Mouse (Mus musculus): Measurements from ENCODE around the gene Mtmr11.

Mtmr11 gene

GRCm38 (mm10) chr3:96161869-96162840 is at the start of gene Mtmr11:
Gene Mtmr11, plus strand, starts transcription at chr3:96162004.
- POLR2A ChIA-PET = interaction anchor here in 3 of 4 experiments (0.5 to 5.0 kb wide), 54 partner anchors 8 to 360 kb away, joined by 3 to 87 read pairs (median 5); partner anchors contain the start of genes Bola1 (in 3 of the 3), Hist2h2ab (in 3 of the 3), Hist2h2ac (in 2 of the 3) and Hist2h2bb (in 2 of the 3)
- CTCF ChIA-PET = interaction anchor here (0.6 to 3.1 kb wide), 13 partner anchors 9 to 494 kb away, joined by 3 to 13 read pairs (median 3); no protein-coding TSS in a partner anchor

DNA sequence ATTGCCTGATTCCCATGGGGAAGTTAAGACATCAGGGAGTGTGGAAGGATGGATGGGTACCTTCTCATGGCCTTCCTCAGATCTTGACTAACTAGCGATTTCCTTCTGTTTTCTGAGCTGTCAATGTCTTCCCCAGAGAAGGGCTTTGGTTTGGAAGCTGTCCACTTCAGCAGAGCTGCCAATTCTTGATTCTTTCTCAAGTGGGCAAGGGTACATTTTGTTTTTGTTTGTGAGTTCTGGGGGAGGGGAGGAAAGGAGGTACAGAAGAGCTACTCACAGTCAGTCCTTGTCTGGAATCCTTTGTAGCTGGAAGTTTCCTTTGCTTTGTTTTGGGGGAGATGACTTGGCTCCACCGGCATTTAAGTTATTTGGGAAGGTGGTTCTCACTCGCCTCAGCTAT is 48.6 kb upstream of the Mtmr11 start:
- ChIA-PET POLR2A (interaction anchor here in 3 of 4 experiments (0.5 to 1.5 kb wide), 10 partner anchors 9 to 156 kb away, joined by 3 to 8 read pairs (median 4); partner anchors contain the start of genes Otud7b (in 2 of the 3), Hist2h2bb (in 1 of the 3) and Hist2h4 (in 1 of the 3)), CTCF (interaction anchor here in 1 of 4 experiments (0.7 kb wide), 1 partner anchor 11 kb away, joined by 3 read pairs; no protein-coding TSS in a partner anchor)

- CTCF ChIA-PET = no interaction called here
- POLR2A ChIA-PET = interaction anchor here in 2 of 4 experiments (1.0 to 1.7 kb wide), 6 partner anchors 9 to 52 kb away, joined by 3 to 7 read pairs (median 4); partner anchors contain the start of gene Otud7b (in 2 of the 2)
These were observed 43.7 kb upstream of the Mtmr11 start for GRCm38 (mm10) chr3:96118142-96118541.

GRCm38 (mm10) chr3:96118702-96119101 is 43.1 kb upstream of the Mtmr11 start:
- POLR2A ChIA-PET = interaction anchor here in 2 of 4 experiments (0.6 to 1.7 kb wide), 9 partner anchors 9 to 139 kb away, joined by 3 to 7 read pairs (median 3); partner anchors contain the start of gene Otud7b (in 2 of the 2)
- CTCF ChIA-PET = interaction anchor here in 1 of 4 experiments (0.6 kb wide), 1 partner anchor 28 kb away, joined by 4 read pairs; no protein-coding TSS in a partner anchor

GRCm38 (mm10) chr3:96124235-96124634 is 37.6 kb upstream of the Mtmr11 start:
- POLR2A ChIA-PET = interaction anchor here in 3 of 4 experiments (0.6 to 1.1 kb wide), 4 partner anchors 21 to 506 kb away, joined by 3 to 4 read pairs (median 3); partner anchors contain the start of genes Bola1 (in 1 of the 3) and Hist2h2ab (in 1 of the 3)
- CTCF ChIA-PET = no interaction called here

- CTCF ChIA-PET = no interaction called here
- POLR2A ChIA-PET = interaction anchor here in 1 of 4 experiments (1.1 kb wide), 1 partner anchor 141 kb away, joined by 4 read pairs; the partner anchor contains the start of gene Hist2h2bb
These were observed 33.7 kb upstream of the Mtmr11 start for GRCm38 (mm10) chr3:96128128-96128527.

- ChIA-PET CTCF (interaction anchor here in 1 of 4 experiments (1.2 to 2.0 kb wide), 2 partner anchors 15 to 52 kb away, joined by 3 to 7 read pairs; no protein-coding TSS in a partner anchor), POLR2A (interaction anchor here in 3 of 4 experiments (0.6 to 1.8 kb wide), 8 partner anchors 14 to 146 kb away, joined by 3 to 6 read pairs (median 3); partner anchors contain the start of genes Mtmr11 (in 1 of the 3) and Vps45 (in 1 of the 3))
These were observed 29.3 kb upstream of the Mtmr11 start for GRCm38 (mm10) chr3:96132478-96132877.

DNA sequence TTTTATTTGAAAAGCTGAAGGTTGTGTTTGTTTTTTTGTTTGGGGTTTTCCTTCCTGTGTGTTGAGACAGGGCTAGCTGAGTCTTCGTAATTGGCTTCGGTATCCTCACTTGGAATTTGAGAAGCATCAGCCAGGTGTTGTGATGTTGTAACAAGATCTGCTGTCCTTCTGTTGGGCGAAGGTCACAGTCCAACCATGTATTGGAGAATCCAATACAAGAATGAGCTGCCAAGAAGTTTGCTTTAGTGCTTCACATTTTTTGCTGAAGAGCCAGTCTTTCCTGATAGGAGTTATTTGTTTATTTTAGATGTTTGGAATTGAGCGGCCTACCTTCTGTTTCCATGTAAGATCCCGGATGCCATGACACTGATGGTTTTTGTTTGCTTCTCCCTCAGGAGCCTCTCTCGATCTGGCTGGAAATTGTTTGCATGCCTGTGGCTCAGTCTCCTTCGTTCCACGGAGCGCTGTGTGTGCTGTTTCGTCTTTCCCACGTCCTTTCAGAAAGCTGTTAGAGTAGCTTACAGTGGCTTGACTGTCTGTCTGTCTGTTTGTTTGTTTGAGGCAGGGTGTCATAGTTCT is 28.4 kb upstream of the Mtmr11 start:
- POLR2A ChIA-PET = interaction anchor here in 2 of 4 experiments (0.9 to 1.9 kb wide), 6 partner anchors 13 to 174 kb away, joined by 3 to 6 read pairs (median 3); partner anchors contain the start of genes Mtmr11 (in 1 of the 2) and Vps45 (in 1 of the 2)
- CTCF ChIA-PET = interaction anchor here in 3 of 4 experiments (0.6 to 2.0 kb wide), 4 partner anchors 14 to 385 kb away, joined by 3 to 7 read pairs (median 3); no protein-coding TSS in a partner anchor

DNA sequence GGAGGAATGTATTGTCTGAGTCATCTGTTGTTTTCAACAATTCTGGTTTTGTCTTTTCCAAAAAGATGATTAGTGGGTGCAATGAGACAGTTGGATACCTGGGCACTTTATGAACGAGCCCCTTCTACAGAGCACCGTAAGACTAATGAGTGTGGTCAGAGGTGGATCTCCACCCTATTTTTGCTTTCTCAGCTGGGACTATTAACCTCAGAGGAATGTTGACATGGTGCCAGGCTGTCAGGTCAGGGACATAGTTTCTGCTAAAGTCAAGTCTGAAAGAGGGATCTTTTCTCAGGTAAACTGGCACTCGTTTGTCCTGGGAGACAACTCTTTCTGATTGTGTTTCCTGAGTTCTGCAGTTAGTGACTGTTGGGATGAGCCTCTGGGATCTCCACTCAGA is 26.8 kb upstream of the Mtmr11 start:
- CTCF ChIA-PET = interaction anchor here in 1 of 4 experiments (0.6 kb wide), 1 partner anchor 1390 kb away, joined by 9 read pairs; no protein-coding TSS in a partner anchor
- POLR2A ChIA-PET = interaction anchor here in 1 of 4 experiments (0.6 to 0.7 kb wide), 3 partner anchors 33 to 696 kb away, joined by 3 to 4 read pairs (median 3); no protein-coding TSS in a partner anchor

- ChIA-PET CTCF (interaction anchor here (0.7 to 2.2 kb wide), 37 partner anchors 10 to 217 kb away, joined by 3 to 21 read pairs (median 4); partner anchors contain the start of gene Mtmr11 (in 1 of the 4)), POLR2A (interaction anchor here in 3 of 4 experiments (0.7 to 1.5 kb wide), 24 partner anchors 12 to 209 kb away, joined by 3 to 6 read pairs (median 3); partner anchors contain the start of genes Mtmr11 (in 1 of the 3) and Otud7b (in 1 of the 3))
These were observed 13.9 kb upstream of the Mtmr11 start for GRCm38 (mm10) chr3:96147950-96148349.

GRCm38 (mm10) chr3:96151836-96152235 is 10.0 kb upstream of the Mtmr11 start:
- ChIA-PET CTCF (no interaction called here), POLR2A (interaction anchor here in 2 of 4 experiments (1.0 to 3.0 kb wide), 7 partner anchors 9 to 122 kb away, joined by 3 to 25 read pairs (median 5); partner anchors contain the start of genes Hist2h2ac (in 1 of the 2), Hist2h2be (in 1 of the 2) and Mtmr11 (in 1 of the 2))

- ChIA-PET CTCF (interaction anchor here in 1 of 4 experiments (1.9 kb wide), 1 partner anchor 72 kb away, joined by 4 read pairs; no protein-coding TSS in a partner anchor), POLR2A (interaction anchor here in 2 of 4 experiments (0.9 to 3.0 kb wide), 4 partner anchors 8 to 83 kb away, joined by 3 to 25 read pairs (median 5); partner anchors contain the start of gene Mtmr11 (in 1 of the 2))
These were observed 9.2 kb upstream of the Mtmr11 start for GRCm38 (mm10) chr3:96152611-96153010.

DNA sequence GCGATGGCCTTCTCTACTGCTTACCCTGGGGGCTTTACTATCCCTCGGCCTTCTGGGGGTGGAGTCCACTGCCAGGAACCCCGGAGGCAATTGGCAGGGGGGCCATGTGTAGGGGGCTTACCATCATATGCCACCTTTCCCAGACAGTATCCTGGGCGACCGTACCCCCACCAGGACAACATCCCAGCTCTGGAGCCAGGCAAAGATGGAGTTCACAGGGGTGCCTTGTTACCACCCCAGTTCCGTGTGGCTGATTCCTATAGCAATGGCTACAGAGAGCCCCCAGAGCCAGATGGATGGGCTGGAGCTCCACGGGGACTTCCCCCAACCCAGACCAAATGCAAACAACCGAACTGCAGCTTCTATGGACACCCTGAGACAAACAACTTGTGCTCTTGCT is 6.3 kb upstream of the Mtmr11 start:
- ChIA-PET CTCF (interaction anchor here (0.6 to 1.9 kb wide), 7 partner anchors 62 to 189 kb away, joined by 3 to 6 read pairs (median 3); no protein-coding TSS in a partner anchor), POLR2A (interaction anchor here in 3 of 4 experiments (0.5 to 2.9 kb wide), 17 partner anchors 10 to 1193 kb away, joined by 3 to 13 read pairs (median 3); partner anchors contain the start of genes Hist2h2ac (in 2 of the 3), Hist2h2be (in 2 of the 3), Bola1 (in 1 of the 3) and Hist2h2ab (in 1 of the 3))

GRCm38 (mm10) chr3:96159820-96160219 is 2.0 kb upstream of the Mtmr11 start:
- CTCF ChIA-PET = interaction anchor here in 2 of 4 experiments (1.8 to 3.1 kb wide), 3 partner anchors 12 to 79 kb away, joined by 5 to 13 read pairs (median 8); no protein-coding TSS in a partner anchor

DNA sequence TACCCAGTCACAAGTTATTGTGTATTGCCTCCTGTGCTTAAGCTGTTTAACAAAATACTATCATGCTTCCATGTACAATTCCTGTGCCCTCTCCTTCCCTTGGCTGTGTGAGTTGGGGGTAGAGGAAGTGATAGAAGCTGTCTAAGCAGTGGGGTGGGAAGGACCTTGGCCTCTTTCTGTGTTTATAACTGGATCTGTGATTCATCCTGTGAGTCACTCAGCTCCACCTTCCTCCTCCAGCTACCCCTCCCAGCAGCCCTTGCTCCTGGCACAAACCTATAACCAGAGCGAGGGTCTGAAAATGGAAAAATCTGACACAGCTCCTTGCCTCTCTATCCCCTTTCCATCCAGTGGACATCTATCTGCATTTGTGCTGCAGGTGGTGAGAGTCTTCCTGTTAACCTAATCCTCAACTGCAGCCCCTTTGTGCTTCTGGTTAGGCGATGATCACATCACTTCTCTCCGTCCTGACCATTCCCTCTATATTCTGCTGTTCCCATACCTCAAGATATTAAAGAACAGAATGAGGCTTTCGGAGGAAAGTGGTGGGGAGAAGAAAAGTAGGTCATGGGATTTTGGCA is 1.5 kb upstream of the Mtmr11 start:
- CTCF ChIA-PET = interaction anchor here in 3 of 4 experiments (0.6 to 3.1 kb wide), 5 partner anchors 12 to 353 kb away, joined by 3 to 13 read pairs (median 5); no protein-coding TSS in a partner anchor
- POLR2A ChIA-PET = interaction anchor here (0.5 to 5.0 kb wide), 82 partner anchors 7 to 625 kb away, joined by 3 to 87 read pairs (median 4); partner anchors contain the start of genes Bola1 (in 3 of the 4), Hist2h2ab (in 3 of the 4), Hist2h2ac (in 3 of the 4) and Hist2h2be (in 3 of the 4)

More at GRCm38 (mm10) chr3:96159820-96160219, 2.0 kb upstream of the Mtmr11 start:
- POLR2A ChIA-PET = interaction anchor here (0.7 to 5.0 kb wide), 27 partner anchors 8 to 624 kb away, joined by 3 to 87 read pairs (median 6); partner anchors contain the start of genes Bola1 (in 3 of the 4), Hist2h2ab (in 3 of the 4), Hist2h2ac (in 2 of the 4) and Hist2h2be (in 2 of the 4)
